Mouse (Mus musculus): Measurements from ENCODE around the gene Ddx11. TPM values are rescaled to one million over a fixed set of nuclear protein-coding genes. Genes with fewer than 3 reads are reported as not detected.
"Not testable (repeated sequence)": the region's sequence is repeated elsewhere in the genome, so short reads cannot be mapped to it uniquely, and the experiment has no call there.

The Ddx11 gene
- total RNA-seq, 2 experiments from 2014 or later, result 8.2 to 9.6 TPM

DNA sequence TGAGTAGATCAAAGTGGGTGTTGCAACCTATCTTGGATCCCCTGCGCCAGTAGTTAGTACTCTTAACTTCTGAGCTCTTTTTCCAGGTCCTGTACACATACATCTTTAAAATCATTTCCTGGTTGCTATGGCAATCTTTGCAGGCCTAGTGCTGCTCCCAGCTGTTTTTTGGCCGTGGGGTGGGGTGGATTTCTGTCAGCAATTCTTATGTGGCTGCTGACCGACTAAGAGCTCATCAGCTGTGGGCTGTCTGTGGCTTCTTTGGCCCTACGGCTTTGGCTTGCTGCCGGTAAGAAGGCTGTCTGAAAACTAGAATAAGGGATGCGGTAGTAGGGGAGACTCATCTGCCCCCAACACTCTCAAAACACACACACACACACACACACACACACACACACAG is 12.6 kb upstream of the Ddx11 start:
- ATAC-seq (replicated peaks; ENCODE audit: low FRiP score, poor library complexity, severe bottlenecking), result peak; percentile 5; the same call in 1 of the 2 replicates

DNA sequence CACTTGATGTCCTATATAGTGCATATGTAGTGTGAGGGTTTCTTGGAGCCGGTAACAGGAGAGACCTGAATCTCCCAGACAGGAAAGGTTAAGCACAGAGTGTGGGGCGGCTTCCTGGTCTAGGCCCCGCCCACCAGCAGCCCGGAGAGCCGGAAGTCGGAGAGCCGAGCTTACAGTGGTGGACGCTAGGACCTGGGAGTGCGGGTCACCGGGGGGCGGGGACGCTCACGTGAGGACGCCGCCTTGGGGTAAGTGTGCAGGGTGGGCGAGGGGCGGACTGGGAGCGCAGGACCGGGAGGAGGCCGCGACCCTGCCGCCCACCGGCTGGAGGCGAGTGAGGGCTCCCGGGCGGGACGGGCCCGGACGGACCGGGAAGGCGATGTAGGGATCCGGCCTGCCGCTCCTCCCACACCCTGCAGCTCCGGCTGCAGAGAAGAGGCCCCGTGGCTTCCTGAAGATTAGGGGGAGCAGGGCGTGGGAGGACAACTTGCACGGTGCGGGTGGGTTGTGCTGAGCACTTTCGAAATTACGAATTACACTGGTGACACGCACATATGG is 11.8 kb upstream of the Ddx11 start, which contains the start of gene Washc1:
TSS of gene Washc1 (plus strand) at position 144 of the 558 bp plus-strand sequence.
- peak; percentile 97 for ATAC-seq (replicated peaks; ENCODE audit: low FRiP score, poor library complexity, severe bottlenecking)

DNA sequence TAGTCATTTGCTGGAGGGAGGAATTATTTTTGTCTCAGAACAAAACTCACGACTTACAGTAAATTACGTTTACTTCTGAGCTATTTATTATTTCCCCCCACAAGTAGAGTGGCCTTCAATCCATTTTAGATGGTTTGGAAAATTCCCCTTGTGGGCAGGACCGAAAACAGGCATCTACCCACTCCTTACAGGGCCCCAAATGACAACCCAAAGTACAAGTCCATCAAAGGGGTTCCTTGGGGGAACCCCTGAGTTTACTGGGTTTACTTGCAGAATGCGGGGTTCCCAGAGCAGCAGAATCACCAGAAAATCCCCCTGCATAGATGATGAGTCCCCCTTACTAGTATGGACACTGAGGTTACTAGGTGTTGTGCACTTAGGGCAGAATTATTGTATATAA is 11.2 kb upstream of the Ddx11 start:
- ATAC-seq (replicated peaks; ENCODE audit: low FRiP score, poor library complexity, severe bottlenecking), result no peak

DNA sequence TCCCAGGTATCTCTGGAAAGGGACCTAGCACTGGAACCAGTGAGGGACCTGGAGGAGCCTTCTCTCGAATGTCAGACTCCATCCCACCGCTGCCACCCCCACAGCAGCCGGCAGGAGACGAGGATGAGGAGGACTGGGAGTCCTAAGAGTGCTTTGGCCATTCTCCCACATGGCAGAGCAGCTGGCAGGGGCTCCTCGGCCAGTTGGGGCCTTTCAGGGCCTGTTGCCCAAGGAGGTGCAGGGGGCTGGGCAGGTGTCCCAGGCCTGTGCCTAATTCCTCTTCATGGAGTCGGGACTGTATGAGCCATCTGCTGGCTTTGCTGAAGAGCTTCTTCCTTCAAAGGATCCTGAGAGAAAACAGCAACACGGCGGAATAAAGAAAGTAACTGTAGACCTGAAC is 4.3 kb upstream of the Ddx11 start:
- no peak for ATAC-seq (replicated peaks; ENCODE audit: low FRiP score, poor library complexity, severe bottlenecking)

DNA sequence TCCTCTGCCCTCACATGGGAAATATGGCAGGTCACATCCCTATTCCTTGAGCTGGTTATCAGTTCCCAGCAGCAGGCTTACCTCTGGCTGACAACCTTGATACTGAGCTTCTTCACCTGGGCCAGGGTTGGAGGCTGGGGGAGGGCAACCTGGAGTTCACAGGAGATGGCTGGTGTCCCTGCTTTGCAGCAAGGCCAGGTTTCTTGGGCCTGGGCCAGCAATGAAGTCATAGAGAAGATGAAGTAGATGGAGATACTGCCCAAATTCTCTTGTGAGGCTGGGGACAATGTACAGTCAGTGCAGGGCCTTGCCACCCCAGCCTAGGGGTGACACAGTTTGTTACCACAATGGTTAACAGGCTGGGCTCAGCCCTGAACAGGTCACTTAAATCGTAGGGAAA is 2.6 kb upstream of the Ddx11 start:
- ATAC-seq (replicated peaks; ENCODE audit: low FRiP score, poor library complexity, severe bottlenecking), result no peak

DNA sequence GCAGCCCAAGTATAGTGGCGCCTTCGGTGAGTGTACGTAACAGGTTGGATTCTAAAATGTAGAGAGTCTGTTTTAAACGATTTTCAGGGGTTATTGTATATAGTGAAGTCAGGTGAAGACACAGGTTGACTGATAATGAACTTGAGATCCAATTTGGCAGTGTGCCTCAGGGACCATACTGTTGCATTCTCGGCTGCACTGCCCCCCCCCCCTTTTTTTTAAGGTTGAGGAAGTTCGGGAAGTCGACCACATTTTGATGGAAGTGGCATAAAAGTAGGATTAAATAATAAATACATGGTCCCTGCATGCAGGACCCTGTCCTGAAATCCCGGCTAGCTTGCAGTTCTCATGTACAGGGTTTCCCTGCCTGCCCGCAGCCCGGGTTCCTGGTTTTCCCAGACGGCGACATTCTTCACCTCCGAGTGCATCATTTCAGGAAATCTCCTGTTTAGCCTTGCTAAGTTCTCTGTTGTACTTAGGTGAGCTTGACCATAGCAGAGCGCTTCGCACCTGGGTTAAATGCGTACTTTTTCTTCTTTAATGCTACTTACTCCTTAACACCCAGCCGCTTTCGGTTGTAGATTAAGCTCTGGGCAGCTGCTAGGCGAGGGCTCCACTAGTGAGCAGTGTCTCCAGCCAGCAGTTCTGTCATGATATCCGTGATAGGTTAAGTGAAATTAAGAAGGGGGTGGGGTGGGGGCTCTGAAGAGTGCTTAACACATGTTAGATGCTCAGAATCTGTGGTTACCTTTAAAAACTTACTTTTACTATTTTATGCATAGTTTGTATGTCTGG is 693 bp downstream of the Ddx11 start:
- peak; percentile 37 for ATAC-seq (replicated peaks; ENCODE audit: low FRiP score, poor library complexity, severe bottlenecking)

DNA sequence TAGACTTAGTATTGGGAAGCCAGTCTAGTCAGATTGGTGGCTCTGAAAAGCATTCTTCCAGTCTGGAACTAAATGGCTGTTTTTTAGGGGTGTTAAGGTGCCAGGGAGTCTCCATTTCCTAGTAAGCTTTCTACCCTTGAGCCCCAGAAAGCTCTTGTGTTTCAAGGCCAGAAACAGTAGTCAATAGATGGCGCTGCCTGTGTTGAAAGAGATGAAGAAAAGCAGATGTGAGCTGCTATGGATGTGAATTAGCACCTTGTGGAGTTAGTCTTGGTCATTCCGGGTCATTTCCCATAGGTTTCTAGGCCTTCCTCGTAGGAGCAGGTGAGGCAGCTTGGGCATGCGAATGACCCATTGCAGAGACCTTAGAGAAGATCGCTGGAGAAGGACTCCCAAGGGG is 1.9 kb downstream of the Ddx11 start:
- ATAC-seq (replicated peaks; ENCODE audit: low FRiP score, poor library complexity, severe bottlenecking), result no peak

DNA sequence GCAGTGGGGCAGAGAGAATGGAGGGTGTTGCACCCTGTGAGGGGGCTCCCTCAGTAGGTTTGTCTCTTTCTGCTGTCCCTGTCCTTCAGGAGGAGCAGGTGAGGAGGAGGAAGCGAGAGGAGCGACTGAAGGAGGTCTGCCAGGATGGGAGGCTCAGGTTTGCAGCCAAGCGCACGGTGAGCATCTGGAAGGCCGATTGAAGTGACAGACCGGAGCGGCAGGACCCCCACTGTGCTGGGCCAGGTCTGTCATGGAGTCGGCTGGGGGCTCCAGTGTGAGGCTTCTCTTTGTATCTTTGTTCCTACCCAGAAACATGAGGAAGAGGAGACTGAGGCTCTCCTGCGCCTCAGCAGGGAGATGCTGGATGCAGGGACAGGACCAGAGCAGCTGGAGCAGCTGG is 7.1 kb downstream of the Ddx11 start:
- ATAC-seq (replicated peaks; ENCODE audit: low FRiP score, poor library complexity, severe bottlenecking), result no peak

DNA sequence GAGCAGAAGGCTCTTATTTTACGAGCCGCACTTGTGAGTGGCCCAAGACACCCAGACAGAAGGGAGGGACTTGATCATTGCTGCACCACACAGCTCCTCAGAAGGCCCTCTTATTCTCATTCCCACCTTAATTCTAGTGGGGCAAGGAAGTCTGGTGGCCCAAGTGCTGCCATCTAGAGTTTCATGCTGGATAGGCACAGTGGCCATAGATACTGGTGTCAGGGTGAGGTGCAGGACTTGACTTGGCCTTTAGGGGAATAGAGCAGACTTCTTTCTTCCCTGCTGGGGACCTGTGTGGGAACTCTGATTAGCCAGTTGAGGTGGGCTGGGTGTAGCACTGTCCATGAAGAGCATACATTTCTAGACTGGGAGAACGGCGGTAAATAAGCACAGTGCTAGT is 7.9 kb downstream of the Ddx11 start:
- peak; percentile 75 for ATAC-seq (replicated peaks; ENCODE audit: low FRiP score, poor library complexity, severe bottlenecking)

DNA sequence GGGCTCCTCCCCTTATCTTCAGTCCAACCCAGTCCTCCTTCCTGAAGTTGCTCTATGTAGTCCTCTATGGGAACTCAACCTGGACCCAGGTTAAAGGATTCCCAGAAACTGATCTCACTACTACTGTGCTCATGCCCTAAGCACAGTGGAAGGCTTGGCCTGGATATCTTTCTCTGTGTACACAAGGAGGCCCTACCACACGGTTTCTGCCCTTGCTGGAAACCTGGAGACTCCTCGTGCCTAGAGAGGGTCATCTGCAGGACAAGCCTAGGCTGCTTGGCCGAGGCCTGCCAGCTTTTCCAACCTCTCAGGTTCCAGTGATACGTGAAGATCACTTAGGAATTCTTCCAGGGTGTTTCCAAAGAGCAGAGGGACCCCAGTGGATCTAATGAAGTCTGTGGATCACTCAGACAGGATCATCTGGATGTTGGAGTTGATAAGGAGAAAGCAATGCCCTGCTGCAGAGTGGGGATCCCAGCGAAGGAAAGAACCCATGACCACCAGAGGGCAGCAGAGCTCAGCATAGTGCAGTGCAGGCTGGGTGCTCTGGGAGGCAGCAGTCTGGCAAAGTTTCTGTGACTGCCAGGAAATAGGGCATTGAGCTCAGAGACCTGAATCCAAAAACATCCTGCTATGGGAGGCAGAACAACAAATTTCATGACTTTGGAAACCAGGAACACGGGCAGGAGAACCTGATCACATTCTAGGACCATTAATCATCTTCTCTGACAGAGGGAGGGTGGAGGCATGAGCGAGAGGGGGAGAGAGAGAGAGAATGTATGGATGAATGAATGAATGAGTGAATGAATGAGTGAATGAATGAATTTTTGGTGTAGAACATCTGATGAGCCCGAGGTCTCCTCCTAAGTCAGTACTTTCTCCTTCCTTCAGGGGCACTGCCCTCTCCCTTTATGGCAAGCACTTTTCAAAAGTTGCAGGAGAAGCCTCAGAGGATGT is 29.7 kb downstream of the Ddx11 start:
- peak; percentile 72; the same call in 1 of the 2 replicates for ATAC-seq (replicated peaks; ENCODE audit: low FRiP score, poor library complexity, severe bottlenecking)

DNA sequence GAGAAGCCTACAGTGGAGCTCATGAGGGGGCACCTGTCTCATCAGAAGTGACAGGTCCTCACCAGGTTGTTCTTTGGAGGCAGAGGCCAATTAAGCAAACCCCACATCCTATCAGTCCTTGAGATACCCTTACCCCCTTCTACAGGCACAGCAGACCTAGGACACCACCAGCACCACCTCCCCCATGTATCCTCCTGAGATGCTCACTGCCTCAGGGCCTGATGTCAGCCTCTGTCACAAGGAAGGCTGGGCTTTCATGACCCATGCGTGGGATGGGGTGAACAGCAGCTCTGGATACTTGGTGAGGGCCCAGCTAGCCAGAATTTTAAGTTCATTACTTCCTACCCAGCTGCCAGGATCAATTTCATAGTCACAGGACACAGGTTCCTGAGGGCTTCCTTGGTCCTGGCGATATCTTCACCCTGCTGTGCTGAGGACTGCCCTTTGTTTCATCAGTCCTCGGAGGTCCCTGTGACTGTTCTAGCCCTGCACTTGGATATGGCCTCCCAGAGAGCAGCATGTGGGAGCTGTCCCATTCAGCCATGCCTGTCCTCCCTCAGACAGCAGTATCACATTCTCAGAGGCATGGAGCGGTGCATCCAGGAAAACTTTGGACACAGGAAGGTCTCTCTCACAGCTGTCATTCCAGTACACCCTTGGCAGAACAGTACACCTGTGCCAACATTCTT is 30.6 kb downstream of the Ddx11 start:
- ATAC-seq (replicated peaks; ENCODE audit: low FRiP score, poor library complexity, severe bottlenecking), result not testable (repeated sequence)

DNA sequence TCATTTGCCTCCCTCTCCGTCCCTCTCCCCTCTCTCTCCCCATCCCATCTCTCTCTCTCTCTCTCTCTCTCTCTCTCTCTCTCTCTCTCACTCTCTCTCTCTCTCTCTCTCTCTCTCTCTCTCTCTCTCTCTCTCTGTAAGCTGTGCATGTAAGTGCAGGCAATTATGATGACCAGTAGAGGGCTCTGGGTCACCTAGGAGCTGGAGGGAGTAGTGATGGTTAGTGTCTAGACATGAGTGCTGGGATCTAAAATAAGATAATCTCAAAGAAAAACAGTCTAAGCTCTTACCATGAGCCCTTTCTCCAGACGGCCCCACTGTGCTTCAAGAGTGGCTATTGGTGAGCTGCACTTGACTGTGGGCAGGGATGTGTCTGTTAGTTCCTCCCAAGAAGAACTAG is 31.6 kb downstream of the Ddx11 start:
- ATAC-seq (replicated peaks; ENCODE audit: low FRiP score, poor library complexity, severe bottlenecking), result no peak

DNA sequence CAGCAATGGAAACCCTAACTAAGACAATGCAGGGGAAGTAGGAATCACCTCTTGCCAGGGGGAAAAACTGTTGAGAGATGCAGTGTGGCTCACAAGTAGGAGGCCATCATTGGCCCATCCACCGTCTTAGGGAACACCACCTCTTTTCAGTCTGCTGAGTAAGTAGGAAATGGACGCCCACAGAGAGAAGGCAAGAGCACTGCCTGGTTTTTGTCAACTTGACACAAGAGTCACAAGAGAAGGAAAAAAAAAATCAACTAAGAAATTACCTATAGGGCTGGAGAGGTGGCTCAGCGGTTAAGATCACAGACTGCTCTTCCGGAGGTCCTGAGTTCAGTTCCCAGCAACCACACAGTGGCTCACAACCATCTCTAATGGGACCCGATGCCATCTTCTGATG is 35.0 kb downstream of the Ddx11 start:
- ATAC-seq (replicated peaks; ENCODE audit: low FRiP score, poor library complexity, severe bottlenecking), result no peak

DNA sequence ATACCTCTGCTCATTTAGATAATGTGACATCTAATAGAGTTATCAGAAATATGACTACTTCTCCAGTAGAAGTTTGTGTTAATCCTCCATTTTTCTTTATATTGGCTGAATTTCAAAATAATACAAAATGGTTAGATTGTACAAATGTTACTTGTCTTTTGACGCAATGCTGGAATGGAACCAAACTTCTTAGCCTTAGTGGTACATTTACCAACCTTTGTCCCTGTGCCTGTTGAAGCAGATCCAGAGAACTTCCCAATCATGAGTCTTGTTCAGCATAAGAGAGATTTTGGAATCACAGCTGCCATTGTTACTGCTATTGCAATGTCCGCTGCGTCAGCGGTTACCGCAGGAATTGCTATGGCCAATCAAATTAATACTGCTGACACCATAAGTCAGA is 43.8 kb downstream of the Ddx11 start:
- not testable (repeated sequence) for ATAC-seq (replicated peaks; ENCODE audit: low FRiP score, poor library complexity, severe bottlenecking)

DNA sequence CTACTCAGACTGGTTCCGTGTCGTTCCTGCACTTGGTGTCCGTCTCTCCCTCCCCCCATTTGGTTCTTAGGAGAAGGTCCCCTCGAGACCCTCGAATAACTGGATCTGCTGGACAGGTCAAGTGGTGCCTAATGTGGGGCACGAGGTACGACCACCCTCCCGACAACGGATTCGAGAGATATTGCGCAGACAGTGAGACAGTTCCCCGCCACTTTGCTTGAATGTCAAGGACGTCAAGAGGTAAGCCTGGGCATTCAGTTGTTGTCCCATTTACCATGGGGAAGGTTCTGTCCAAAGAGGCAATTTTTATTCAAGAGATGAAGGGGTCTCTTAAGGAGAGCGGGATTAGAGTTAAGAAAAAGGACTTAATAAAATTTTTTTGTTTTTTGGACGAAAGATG is 47.7 kb downstream of the Ddx11 start:
- ATAC-seq (replicated peaks; ENCODE audit: low FRiP score, poor library complexity, severe bottlenecking), result not testable (repeated sequence)

DNA sequence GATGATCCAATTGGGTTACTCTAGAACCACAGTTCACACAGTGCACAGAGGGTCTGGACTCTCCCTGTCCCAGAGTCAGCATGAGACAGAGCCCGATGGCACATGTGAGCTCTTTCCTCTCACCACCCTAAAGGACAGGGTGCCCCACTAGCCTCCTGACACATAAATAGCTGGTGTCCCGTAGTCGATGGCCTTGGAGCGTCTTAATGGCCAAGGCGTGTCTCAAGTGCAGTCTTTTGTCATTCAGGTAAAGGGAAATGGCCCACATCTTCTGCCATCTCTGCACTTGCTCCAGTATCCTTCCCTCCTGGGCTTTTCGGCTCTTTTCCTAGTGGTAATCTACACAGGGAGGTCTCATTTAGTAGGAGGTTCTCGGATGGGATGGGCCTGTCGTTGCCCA is 67.3 kb downstream of the Ddx11 start:
- ATAC-seq (replicated peaks; ENCODE audit: low FRiP score, poor library complexity, severe bottlenecking), result no peak

DNA sequence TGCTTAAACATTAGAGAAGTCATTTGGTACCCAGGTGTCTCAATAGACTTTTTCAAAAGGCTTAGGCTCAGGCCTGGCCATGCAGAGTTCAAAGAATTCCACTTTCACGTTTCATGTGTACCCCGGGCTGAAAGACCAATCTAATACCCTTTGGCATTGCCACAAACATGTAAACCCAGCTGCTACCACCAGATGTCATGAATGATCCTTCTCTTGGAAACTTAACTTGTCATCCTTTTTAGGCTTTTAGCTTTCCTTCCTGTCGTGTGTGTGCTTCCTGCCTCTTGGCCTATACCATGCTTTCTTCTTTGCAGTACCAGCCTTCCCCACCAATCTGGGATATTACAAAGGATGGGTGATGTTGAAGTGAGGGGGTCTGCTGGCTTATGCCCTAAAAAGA is 73.7 kb downstream of the Ddx11 start:
- no peak for ATAC-seq (replicated peaks; ENCODE audit: low FRiP score, poor library complexity, severe bottlenecking)

Measured in erythroid progenitor cell, adult 5-6 weeks (primary cell).